Mouse (Mus musculus) adrenal gland, adult 2 months (tissue): ENCODE results near the gene Tmem203. TPM values are rescaled to one million over a fixed set of nuclear protein-coding genes. Genes with fewer than 3 reads are reported as not detected.
A peak's percentile ranks its signal among the peaks of the same experiment; 100 is the strongest.

Source experiments
- DNase-seq: peaks from one replicate; pipeline ENCODE4 v3.0.0; 2021
- polyA plus RNA-seq: library from polyadenylated mRNA; depleted of rRNA; stranded (reverse); fragments of >200 nt; gene quantifications from 2 replicates; pipeline ENCODE4 v1.2.3, GENCODE M21; 2012
- total RNA-seq, 2 experiments: library from RNA; stranded (reverse); gene quantifications; 2 replicates each; pipeline ENCODE4 v1.2.3; 2021

Tmem203 gene
- total and polyA plus RNA-seq, 3 experiments = 23.9 to 114 (median 32.0) TPM

DNA sequence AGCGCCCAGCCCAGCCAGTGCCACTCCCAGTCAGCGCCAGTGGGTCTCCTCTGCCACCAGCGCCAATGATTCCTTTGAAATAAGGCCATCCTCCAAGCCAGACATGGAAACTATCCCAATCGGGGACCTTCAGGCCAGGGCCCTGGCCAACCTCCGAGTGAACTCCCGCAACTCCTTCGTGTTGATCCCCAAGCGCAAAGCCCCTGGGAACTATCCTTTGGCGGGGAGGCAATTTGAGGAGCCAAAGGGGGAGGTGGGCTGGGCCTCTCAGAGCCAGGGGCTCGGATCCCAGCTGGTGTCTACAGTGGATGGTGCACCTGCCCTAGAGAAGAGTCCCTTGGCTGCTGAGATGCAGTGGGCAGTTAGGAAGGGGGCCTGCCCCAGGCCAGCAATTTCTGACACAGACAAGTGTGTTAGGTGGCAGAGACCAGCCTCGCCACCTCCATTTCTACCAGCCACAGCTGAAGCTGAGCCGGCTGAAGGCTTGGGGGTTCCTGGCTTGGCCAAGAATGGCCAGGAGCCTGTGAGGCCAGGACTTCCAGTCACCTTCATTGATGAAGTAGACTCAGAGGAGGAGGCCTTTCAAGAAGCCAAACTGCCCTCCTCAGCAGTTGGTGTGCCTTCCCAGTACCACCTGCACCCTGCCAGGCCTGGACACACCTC, 8.5 kb downstream of the Tmem203 start:
- DNase-seq = no peak

DNA sequence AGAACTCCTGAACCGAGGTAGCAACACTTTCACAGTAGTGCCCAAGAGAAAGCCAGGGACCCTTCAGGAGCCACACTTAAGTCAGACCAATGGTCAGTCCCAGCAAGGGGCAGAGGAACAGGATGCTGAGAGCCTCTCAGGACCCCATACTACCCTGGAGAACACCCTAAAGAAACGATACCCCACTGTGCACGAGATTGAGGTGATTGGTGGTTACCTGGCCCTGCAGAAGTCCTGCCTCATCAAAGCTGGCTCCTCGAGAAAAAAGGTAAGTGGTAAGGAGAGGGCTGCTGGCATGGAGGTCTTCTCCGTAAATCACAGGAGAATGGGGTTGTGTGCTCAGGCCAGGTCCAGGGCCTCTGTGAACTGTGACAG, 9.0 kb downstream of the Tmem203 start:
- no peak for DNase-seq

DNA sequence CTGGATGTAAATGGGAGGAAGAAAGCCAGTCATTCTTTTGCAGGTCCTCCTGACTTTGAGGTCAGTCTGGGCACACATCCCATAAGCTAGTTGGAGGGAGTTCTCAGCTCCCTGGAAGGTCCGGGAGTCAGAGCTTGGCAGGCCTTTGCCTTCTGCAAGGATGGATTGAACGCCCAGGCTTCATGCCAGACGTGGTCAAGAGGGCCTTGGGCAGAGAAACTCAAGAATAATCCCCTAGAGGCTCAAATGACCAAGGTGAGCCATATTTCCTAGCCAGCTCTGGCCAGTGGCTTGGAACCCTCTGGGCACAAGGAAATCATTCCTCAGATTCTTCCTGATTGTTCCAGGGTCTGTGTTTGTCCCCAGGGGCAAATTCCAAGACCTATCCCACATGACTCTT, 9.6 kb downstream of the Tmem203 start:
- no peak for DNase-seq

GRCm38 (mm10) chr2:25265897-25266656, 10.8 kb downstream of the Tmem203 start:
- no peak for DNase-seq

DNA sequence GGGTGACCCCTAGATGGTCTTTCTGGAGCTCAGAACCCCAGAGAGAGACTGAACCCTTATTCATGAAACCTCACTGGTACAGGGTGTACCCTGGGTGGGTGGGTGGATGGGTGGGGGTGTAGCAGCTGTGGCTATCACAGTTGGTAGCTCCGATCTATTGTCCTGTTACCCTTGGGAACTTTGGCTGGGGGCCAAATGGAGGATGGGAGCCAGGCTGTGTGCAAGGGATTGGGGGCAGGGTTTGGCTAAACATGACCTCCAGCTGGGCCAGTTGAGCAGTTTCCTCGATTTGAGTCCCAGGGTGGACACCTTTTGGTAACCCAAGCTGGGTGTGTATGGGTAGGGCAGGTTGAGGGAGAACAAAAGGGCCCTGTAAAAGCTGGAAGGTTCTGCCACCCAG, 11.5 kb downstream of the Tmem203 start:
- peak; percentile 24 for DNase-seq

DNA sequence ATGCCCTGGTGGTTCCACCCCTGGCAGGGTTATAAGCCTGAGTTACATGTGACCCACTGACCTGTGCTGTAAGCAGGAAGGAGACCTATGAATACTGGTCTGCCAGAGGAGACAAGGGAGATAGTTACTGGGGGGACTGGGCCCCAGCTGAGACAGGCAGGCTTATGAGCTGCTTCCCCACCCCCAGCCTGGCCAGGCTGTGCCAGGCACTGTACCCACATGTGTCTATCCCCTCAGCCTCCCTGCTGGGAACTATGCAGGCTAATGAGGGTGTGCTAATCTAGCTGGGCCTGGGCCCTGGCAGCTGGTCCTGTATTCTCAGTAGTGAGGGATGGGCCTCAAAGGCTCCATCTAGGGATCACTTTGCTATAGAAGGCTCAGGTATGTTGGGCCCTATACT, 12.0 kb downstream of the Tmem203 start:
- no peak for DNase-seq

DNA sequence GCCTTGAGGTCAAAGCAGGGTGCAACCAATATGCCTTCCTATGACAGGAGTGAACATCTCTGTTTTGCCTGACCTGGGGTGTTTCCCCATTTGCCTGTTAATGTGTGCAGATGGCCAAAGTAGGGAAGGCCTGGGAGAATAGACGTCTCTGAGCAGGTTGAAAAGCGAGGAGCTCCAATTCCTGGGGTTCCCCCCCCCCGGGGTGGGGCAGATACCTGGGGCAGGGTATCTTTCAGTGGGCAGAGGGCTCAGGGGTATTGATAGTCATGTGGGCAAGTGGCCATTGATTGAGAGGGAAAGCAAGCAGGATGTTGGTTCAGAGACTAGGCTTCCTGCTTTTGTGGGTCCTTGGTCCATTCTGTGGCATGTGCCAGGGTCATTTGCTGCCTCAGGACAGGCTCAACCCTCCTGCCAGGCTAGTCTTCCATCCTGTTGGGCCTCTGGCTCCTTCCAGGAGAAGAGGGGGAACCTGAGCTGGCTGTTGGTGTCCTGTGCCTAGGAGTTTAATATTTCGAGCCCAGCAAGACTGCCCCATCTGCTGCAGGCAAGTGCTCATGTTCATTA, 12.6 kb downstream of the Tmem203 start:
- no peak for DNase-seq

DNA sequence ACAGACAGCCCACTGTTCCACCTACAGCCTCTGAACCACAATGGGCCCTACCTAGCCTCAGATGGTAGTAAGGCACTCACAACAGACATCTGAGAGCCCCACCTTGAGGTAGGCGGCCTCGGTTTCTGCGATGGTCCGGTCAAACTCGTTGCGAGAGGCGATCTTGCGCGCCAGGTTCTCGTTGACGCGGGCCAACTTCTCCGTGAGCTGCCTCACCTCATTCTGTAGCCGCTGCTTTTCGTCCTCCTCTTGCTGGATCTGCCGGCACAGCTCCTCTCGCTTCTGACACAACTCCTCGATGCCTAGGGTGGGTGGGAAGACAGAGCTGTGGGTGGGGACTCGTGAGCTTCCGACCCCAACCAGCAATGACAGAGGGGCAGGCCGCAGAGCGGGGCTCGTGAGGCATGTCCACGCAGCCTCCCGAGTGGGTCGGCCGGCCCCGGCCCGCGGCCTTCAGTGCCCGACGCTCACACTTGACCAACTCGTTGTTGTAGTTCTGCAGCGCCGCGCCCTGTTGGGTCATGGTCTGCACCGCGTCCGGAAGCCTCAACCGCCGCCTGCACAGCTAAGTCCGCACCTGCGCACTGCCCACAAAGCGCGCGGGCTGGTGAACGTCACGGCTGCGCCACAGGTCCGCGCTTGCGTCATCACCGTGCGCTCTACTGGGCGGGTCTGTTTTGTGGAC, 16.7 kb downstream of the Tmem203 start, which contains the start of the genes Ssna1 and Anapc2:
Gene Ssna1 (minus strand): TSS at position 612 of the 685 bp plus-strand sequence.
Gene Anapc2 (plus strand): TSS at position 652 of the 685 bp plus-strand sequence.
- peak; percentile 98 for DNase-seq

GRCm38 (mm10) chr2:25272515-25272914, 17.3 kb downstream of the Tmem203 start:
- no peak for DNase-seq

GRCm38 (mm10) chr2:25273010-25273409, 17.8 kb downstream of the Tmem203 start:
- no peak for DNase-seq

DNA sequence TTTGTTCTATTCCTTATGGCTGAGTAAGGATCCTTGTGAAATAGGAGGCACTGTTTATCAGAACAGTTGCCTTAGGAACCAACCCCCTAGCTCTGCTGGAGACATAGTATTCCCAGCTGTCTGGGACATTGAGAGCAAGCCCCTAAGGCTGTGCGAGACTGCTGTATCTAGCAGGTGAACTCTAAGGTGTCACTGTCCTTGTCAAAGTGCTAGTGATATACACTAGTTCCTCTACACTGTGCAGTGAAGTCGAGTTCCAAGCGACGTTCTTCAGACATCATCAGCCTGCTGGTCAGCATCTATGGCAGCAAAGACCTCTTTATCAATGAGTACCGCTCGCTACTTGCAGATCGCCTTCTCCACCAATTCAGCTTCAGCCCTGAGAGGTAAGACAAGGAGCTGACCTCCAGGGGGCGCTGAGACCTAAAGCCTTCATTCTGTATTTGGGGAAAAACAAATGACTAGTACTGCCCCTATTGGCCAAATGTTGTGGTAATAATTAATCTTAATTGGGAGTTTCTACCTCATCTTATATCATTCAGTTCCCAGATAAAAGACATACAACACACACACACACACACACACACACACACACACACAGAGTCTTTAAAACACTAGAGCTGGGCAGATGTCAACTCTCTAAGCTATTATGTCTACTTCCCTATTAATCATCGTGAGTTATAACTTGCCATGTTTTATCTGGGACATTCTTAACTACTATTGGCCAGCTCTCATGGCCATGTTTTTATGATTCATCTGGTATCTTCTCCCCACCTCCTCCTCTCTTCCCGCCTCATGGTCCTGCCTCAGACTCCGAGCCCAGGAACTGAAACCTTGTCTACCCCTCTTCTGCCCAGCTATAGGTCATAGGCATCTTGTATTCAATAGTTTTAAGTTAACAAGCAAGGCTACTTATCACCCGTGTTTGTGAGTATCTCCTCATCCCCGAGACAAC, 24.0 kb downstream of the Tmem203 start:
- peak; percentile 75 for DNase-seq

DNA sequence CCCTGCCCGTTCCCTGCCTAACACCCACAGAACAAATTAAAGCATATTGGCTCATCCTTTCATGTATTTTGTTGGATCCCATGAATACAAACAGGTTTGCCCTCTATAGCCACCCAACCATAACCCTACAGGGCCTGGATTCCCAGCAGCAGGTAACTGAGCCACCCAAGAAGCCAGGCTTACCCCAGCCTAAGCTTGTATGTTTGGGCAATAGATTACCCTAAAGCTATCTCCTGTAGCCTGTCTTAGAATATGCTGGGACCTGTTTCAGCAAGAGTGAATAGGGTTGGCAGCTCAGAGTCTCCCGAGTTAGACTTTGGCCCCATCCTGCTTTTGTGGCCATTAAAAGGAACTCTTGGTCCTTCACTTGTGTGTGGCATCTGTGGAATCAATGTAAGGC, 30.3 kb downstream of the Tmem203 start:
- no peak for DNase-seq

GRCm38 (mm10) chr2:25286314-25286713, 31.1 kb downstream of the Tmem203 start:
- no peak for DNase-seq

DNA sequence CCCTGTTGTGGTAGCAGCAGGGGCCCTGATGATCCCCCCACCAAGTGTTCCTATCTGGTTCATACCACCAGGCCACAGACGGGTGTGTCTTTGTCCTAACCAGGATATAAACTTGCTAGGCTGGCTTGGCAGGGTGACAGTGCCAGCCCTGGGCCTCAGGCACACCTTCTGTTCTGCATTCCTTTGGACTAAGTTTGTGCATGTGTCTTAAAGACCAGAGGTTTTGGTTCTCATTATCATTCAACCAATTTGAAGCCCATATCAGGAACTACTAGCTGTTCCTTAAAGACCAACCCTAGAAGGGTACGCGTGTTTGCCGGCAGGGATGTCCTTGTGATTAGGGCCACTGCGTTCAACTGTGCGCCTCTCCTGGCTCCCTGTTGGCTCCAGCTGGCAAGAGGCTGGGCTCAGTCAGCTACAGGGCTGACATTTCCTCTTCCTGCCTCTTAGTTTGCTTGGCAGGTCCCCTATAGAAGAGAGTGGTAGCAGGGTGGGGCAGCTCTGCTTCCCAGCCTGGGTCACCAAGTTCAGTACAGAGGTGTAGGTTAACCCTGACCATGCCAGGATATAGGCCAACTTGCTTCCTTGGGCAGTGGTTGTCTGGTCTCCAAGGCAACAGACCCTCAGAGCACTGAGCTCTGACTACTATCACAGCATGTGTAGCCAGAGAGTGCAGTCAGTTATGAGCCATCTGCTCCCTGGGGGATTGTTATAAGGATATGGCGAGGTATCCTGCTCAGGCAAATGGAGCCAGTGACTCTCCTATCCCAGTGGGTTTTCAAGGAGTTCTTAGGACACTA, 31.8 kb downstream of the Tmem203 start:
- DNase-seq = no peak

DNA sequence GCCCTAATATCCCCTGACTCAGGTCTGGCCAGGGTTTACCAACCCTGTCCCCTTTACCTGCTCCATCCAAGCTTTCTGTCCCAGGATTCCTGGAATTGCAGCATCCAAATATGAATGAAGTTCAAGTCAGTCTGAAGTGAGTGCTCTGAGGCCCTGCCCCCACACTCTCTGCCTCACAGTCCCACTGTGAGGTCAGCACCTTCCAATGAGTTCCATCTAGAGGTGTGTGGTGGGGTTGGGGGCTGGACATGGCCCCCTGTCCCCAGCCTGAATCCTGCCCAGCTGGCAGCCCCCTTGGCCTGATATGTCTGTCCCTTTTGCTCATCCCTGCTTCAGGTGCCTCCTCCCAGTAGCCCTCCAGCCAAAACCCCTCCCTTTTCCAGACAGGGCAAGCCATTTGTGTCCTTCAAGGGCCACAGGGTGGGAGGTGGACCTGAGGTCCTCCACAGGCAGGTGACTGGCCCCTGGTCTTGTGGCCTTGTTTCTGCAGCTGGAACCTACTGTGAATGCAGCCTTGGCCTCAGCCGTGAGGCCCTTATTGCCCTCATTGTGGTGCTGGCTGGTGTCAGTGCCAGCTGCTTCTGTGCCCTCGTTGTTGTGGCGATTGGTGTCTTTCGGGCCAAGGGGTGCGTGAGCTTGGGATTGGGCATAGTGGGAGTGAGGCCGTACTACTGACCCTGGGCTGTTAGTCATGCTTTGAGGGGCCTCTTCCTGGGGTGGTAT, 32.8 kb downstream of the Tmem203 start, which contains the start of gene Tmem210:
Gene Tmem210 (plus strand): TSS at position 219 of the 723 bp plus-strand sequence.
- no peak for DNase-seq

DNA sequence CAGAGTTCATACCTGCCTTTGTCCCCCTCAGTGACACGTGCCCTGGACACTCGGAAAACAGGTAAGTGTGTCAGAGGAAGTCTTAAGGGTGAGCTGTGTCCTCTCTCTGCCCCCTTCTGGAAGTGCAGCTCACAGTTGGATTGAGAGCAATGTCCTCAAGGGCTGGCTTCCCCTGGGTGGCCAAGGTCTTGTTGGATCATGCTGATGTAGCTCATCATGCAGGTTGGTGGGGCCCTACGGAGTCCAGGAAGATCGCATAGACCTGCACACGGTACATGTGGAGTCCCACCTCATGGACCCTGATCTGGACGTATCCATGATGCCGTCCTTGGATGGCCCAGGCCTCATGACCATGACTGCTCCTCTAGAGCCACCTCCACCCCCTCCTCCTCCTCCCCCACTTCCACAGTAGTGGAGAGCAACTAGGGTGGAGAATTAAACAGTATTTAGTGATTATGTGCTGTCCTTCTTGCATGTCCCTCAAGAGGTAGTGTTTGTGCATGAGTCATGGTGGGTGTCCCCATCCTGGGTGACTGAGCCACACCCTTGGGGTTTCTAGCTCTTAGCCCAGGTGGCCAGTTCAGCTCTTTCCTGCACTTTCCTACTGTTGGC, 33.6 kb downstream of the Tmem203 start:
- no peak for DNase-seq

DNA sequence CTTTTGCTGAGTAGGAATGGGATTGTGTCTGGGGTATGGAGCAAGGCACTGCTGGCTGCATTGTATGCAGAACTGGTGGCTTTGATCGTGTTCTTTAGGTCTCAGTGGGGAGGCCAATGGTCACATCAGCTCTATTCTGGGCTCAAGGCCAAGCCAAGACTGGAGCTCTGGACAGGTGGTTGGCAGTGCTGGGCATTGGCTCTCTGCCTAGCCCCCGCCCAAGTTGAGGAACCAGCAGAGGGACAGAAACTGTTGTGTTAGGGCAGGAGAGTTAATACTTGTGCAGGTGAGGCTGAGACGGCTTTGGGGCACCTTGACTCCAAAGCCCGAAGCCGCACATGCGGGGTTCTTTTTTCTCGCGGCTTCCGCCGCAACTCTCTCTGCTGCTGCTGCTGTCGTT, 34.4 kb downstream of the Tmem203 start, which contains the start of gene Lrrc26:
Gene Lrrc26 (plus strand): TSS at position 265 of the 400 bp plus-strand sequence.
- no peak for DNase-seq

GRCm38 (mm10) chr2:25290101-25290815, 35.0 kb downstream of the Tmem203 start:
- DNase-seq = peak; percentile 61

- DNase-seq = no peak
Observed at GRCm38 (mm10) chr2:25290816-25291130, 35.5 kb downstream of the Tmem203 start.
